Mouse (Mus musculus): ENCODE measurements around the gene Slc7a9.

The Slc7a9 gene

DNA sequence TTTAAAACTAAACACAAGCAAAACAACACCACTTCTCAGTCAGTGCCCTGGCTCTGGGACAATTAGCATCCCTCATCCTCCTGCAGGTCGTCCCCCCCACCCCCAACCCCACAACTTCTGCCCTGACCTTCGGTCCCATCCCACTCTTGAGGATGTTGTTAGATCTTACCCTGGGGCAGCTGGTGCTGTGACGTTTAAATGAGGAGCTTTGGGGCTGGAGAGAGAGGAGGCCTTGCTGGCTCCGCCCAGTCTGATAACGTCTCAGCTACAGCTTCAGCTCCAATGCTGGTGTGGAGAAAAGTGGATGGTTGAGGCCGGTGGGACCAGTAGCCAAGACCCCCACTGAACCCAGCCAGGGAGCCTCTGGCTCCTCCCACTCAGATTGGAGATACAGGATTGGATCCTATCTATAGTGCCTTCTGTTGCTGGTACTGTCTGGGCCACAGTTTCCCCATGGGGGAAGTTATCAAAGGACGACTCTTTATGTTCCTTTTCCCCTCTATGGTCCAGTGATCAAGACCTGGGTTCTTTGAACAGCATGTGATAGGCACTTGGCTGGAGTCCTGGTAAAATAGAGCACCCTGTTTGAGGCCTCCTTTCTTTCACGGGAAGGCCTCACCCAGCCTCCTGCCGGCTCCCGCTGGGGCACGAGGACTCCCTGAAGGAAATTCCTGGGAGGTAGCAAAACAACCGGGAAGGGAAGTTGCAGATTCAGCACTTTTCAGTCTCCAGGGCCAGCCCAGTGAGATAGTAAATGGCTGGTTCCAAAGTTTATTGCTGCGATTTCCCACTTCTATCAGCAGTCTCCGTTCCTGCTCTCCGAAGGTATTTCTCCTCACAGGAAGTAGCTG lies at the start of gene Slc7a9:
Gene Slc7a9 (plus strand): TSS at position 801 of the 851 bp plus-strand sequence.
- Histone ChIP-seq H3K4me1 (replicated peaks; ENCODE audit: low read depth, low read length) (peaks cover 50% of the 10 kb centered on the region), H3K9me3 (ENCODE audit: low read length) (peaks cover 6% of the 10 kb centered on the region; the same call in 1 of the 2 replicates), H3K4me3 (replicated peaks; ENCODE audit: low read length) (peak within 1 kb of the TSS; percentile 41), H3K36me3 (ENCODE audit: insufficient read depth, low read length) (no peaks in the 10 kb centered on the region), H3K27me3 (ENCODE audit: insufficient read depth, low read length) (peaks cover 9% of the 10 kb centered on the region; the same call in 1 of the 2 replicates)
- TF ChIP-seq NANOG (IDR thresholded peaks at IDR 0.05; ENCODE audit: borderline replicate concordance, low read length), result no peak
- TF ChIP-seq POU5F1 (IDR thresholded peaks at IDR 0.05; ENCODE audit: borderline replicate concordance, low read length), result no peak
- TF ChIP-seq CTCF (conservative IDR thresholded peaks at IDR 0.05; ENCODE audit: low read length), result no peak

DNA sequence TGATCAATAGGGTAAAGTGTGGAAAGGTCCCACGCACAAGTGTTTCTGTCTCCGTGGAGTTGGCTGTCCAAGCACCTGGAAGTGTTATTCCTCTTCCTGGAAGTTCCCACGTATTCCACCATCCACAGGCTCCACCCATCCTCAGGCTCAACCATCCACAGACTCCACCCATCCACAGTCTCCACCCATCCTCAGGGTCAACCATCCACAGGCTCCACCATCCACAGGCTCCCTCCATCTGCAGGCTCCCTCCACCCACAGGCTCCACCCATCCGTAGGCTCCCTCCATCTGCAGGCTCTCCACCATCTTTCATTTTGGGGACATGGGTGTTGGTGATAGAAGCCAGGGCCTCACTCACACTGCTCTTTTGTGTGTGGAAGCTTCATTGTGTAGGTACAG lies 47.4 kb upstream of the Slc7a9 start:
- Histone ChIP-seq H3K36me3 (ENCODE audit: insufficient read depth, low read length) (peaks cover 70% of the 10 kb centered on the region), H3K4me1 (replicated peaks; ENCODE audit: low read depth, low read length) (peaks cover 31% of the 10 kb centered on the region), H3K27me3 (ENCODE audit: insufficient read depth, low read length) (no peaks in the 10 kb centered on the region), H3K9me3 (ENCODE audit: low read length) (no peaks in the 10 kb centered on the region), H3K4me3 (replicated peaks; ENCODE audit: low read length) (no peak overlapping the region)
- TF ChIP-seq CTCF (conservative IDR thresholded peaks at IDR 0.05; ENCODE audit: low read length) (no peak), NANOG (IDR thresholded peaks at IDR 0.05; ENCODE audit: borderline replicate concordance, low read length) (no peak), POU5F1 (IDR thresholded peaks at IDR 0.05; ENCODE audit: borderline replicate concordance, low read length) (no peak)

DNA sequence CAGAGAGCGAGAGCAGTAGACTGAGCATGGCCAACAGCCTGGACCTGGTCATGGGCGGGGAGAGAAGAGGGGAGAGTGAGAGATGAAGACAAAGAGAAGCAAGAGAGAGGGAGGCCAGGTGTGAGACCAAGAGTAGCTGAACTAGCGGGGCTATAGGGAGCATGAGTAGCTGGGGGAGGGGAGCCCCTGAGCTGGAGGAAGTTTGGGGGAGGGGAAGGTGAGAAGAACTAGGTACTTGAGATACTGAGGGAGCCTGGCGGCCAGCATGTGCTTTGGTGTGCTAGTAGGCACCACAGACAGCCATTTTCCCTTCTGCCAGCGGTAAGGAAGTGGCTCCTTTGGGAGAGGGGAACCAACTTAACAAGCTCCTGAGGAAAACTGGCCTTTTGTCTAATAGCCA lies 33.4 kb upstream of the Slc7a9 start:
- H3K9me3 ChIP-seq (ENCODE audit: low read length), result no peaks in the 10 kb centered on the region
- no peak for TF ChIP-seq NANOG (IDR thresholded peaks at IDR 0.05; ENCODE audit: borderline replicate concordance, low read length)
- no peak for TF ChIP-seq POU5F1 (IDR thresholded peaks at IDR 0.05; ENCODE audit: borderline replicate concordance, low read length)
- no peak for TF ChIP-seq CTCF (conservative IDR thresholded peaks at IDR 0.05; ENCODE audit: low read length)
- H3K4me1 ChIP-seq (replicated peaks; ENCODE audit: low read depth, low read length), result no peaks in the 10 kb centered on the region
- no peaks in the 10 kb centered on the region for H3K27me3 ChIP-seq (ENCODE audit: insufficient read depth, low read length)
- peaks cover 75% of the 10 kb centered on the region for H3K36me3 ChIP-seq (ENCODE audit: insufficient read depth, low read length)
- no peak overlapping the region for H3K4me3 ChIP-seq (replicated peaks; ENCODE audit: low read length)

DNA sequence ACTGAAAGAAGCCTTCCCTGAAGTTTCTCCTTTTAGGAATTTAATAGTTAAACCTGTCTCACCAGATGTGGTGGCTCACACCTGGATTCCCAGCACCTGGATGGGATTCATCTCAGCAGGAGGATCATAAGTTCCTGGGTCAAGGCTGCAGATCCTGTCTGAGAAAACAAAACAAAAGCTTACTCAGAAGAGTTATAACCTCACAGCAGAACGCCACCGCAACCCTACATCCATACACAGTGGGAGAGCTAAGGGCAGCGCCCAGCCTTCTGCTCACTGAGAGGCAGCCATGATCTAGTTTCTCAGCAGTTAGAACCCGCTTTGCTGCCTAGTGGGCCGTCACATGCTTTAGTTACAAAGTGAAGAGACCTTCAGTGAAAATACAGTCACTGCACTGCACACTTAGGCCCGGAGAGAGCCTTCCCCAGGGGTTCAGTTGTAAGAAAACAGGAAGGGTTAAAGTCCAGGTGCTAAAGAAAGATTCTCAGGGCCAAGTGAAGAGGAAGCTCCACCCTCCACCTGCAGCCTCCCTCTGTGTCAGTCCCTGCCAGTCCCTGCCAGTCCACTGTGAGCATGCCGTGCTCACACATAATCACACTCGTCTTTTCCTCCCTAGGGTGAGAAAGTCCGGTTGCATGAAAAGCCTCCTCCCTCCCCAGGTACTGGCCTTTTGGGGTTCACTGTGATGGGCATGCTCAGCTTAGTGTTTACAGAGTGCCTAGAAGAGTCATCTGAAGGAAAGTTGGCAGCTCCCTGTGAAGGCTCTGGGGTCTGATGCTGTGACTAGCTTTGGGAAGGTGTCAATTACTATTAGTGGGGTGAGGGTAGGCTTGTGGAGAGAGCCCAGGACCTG lies 32.6 kb upstream of the Slc7a9 start:
- H3K4me3 ChIP-seq (replicated peaks; ENCODE audit: low read length), result no peak overlapping the region
- H3K9me3 ChIP-seq (ENCODE audit: low read length), result no peaks in the 10 kb centered on the region
- peaks cover 7% of the 10 kb centered on the region for H3K4me1 ChIP-seq (replicated peaks; ENCODE audit: low read depth, low read length)
- TF ChIP-seq CTCF (conservative IDR thresholded peaks at IDR 0.05; ENCODE audit: low read length), result no peak
- TF ChIP-seq POU5F1 (IDR thresholded peaks at IDR 0.05; ENCODE audit: borderline replicate concordance, low read length), result no peak
- TF ChIP-seq NANOG (IDR thresholded peaks at IDR 0.05; ENCODE audit: borderline replicate concordance, low read length), result no peak
- peaks cover 76% of the 10 kb centered on the region for H3K36me3 ChIP-seq (ENCODE audit: insufficient read depth, low read length)
- H3K27me3 ChIP-seq (ENCODE audit: insufficient read depth, low read length), result no peaks in the 10 kb centered on the region

DNA sequence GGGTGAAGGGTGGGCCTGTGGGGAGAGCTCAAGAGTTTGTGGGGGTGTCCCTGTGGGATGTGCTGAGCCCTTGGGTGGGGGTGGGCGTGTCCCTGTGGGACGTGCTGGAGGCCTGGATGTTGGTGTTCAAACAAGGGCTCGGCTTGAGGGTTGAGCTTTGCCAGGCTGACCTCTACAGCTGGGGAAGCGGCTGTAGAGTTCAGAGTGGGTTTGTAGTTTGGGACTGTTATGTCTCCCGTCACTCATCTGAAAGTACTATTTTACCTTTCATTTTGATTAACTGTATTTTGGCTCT lies 32.0 kb upstream of the Slc7a9 start:
- Histone ChIP-seq H3K27me3 (ENCODE audit: insufficient read depth, low read length) (no peaks in the 10 kb centered on the region), H3K4me1 (replicated peaks; ENCODE audit: low read depth, low read length) (peaks cover 11% of the 10 kb centered on the region), H3K4me3 (replicated peaks; ENCODE audit: low read length) (no peak overlapping the region), H3K36me3 (ENCODE audit: insufficient read depth, low read length) (peaks cover 82% of the 10 kb centered on the region), H3K9me3 (ENCODE audit: low read length) (no peaks in the 10 kb centered on the region)
- TF ChIP-seq CTCF (conservative IDR thresholded peaks at IDR 0.05; ENCODE audit: low read length) (no peak), NANOG (IDR thresholded peaks at IDR 0.05; ENCODE audit: borderline replicate concordance, low read length) (no peak), POU5F1 (IDR thresholded peaks at IDR 0.05; ENCODE audit: borderline replicate concordance, low read length) (no peak)

DNA sequence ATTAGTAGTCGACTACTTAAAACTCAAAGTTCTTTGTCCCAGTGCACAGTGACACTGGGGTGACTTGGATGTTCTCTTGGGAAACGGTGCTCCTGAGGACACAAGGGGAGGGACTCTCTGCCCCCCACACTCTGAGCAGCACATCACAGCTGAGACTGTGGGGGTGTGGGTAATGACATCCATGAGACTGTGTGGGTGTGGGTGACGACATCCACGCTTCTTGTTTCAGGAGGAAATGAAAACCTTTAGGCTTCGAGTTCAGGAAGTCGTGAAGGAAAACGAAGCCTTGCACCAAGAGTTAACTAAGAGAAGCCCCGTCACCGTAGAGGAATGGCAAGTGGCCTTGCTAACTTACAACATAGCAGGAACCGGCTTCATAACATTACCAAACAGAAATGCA lies 25.5 kb upstream of the Slc7a9 start:
- no peaks in the 10 kb centered on the region for H3K9me3 ChIP-seq (ENCODE audit: low read length)
- no peak overlapping the region for H3K4me3 ChIP-seq (replicated peaks; ENCODE audit: low read length)
- TF ChIP-seq NANOG (IDR thresholded peaks at IDR 0.05; ENCODE audit: borderline replicate concordance, low read length) (no peak), POU5F1 (IDR thresholded peaks at IDR 0.05; ENCODE audit: borderline replicate concordance, low read length) (no peak), CTCF (conservative IDR thresholded peaks at IDR 0.05; ENCODE audit: low read length) (no peak)
- peaks cover 78% of the 10 kb centered on the region for H3K36me3 ChIP-seq (ENCODE audit: insufficient read depth, low read length)
- H3K27me3 ChIP-seq (ENCODE audit: insufficient read depth, low read length), result no peaks in the 10 kb centered on the region
- H3K4me1 ChIP-seq (replicated peaks; ENCODE audit: low read depth, low read length), result peaks cover 11% of the 10 kb centered on the region

DNA sequence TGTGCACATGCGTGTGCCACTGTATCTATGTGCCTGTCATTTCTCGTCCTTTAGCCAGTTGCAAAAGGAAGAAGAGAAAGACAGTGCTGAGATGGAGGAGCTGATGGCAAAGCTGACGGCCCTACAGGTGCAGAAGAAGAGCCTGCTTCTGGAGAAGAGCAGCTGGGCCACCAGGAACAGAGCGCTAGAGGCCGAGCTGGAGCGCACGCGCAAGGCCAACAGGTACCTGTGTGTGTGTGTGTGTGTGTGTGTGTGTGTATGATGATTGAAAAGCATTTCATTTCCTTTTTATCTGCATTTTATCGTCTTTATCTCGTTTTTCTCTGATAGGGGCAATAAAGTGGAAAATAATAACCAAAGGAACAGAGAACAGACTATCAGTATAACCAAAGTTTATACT lies 20.4 kb upstream of the Slc7a9 start:
- H3K27me3 ChIP-seq (ENCODE audit: insufficient read depth, low read length), result no peaks in the 10 kb centered on the region
- TF ChIP-seq NANOG (IDR thresholded peaks at IDR 0.05; ENCODE audit: borderline replicate concordance, low read length) (no peak), POU5F1 (IDR thresholded peaks at IDR 0.05; ENCODE audit: borderline replicate concordance, low read length) (no peak), CTCF (conservative IDR thresholded peaks at IDR 0.05; ENCODE audit: low read length) (no peak)
- H3K4me3 ChIP-seq (replicated peaks; ENCODE audit: low read length), result no peak overlapping the region
- peaks cover 74% of the 10 kb centered on the region for H3K36me3 ChIP-seq (ENCODE audit: insufficient read depth, low read length)
- no peaks in the 10 kb centered on the region for H3K4me1 ChIP-seq (replicated peaks; ENCODE audit: low read depth, low read length)
- H3K9me3 ChIP-seq (ENCODE audit: low read length), result no peaks in the 10 kb centered on the region

DNA sequence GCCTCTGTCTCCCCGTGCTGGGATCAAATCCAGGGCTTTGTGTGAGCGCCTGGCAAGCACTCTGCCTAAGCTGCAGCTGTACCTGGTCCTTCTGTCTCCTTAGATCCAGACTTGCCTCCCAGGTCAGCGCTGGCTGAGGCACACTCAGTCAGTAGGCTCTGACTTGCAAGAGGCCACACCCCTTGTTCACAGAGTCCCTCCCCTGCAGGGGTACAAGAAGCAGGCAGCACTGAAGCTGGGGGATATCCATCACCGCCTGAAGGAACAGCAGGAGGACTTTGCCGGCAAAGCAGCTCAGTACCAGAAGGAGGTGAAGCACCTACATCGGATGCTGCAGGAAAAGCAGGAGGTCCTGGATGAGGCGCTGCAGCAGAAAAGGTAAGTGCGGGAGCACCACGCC lies 13.3 kb upstream of the Slc7a9 start:
- Histone ChIP-seq H3K36me3 (ENCODE audit: insufficient read depth, low read length) (peaks cover 78% of the 10 kb centered on the region), H3K4me3 (replicated peaks; ENCODE audit: low read length) (peak overlapping the region; percentile 37), H3K9me3 (ENCODE audit: low read length) (no peaks in the 10 kb centered on the region), H3K27me3 (ENCODE audit: insufficient read depth, low read length) (no peaks in the 10 kb centered on the region), H3K4me1 (replicated peaks; ENCODE audit: low read depth, low read length) (peaks cover 35% of the 10 kb centered on the region)
- TF ChIP-seq POU5F1 (IDR thresholded peaks at IDR 0.05; ENCODE audit: borderline replicate concordance, low read length), result no peak
- no peak for TF ChIP-seq CTCF (conservative IDR thresholded peaks at IDR 0.05; ENCODE audit: low read length)
- TF ChIP-seq NANOG (IDR thresholded peaks at IDR 0.05; ENCODE audit: borderline replicate concordance, low read length), result no peak

Data from E14TG2a.4 (cell line).